ENCODE assay signal across 8 mouse cellular contexts in genomic region chr12:98674627-98675143, GRCm38 (mm10). TPM values are rescaled to one million over a fixed set of nuclear protein-coding genes. Genes with fewer than 3 reads are reported as not detected.
DNase-seq lines count a peak whose midpoint lies in the region; ATAC-seq lines count a peak whose summit lies in the region.

No protein-coding gene starts in this region.

- 0 out of 2 replicates have a peak overlapping the region, but pooled peaks have one; percentile 10 for H3K4me3 ChIP-seq in hindbrain, embryonic 14.5 days (replicated peaks; ENCODE audit: low read length)

- H3K9ac ChIP-seq in hindbrain, embryonic 14.5 days, result no peak overlapping the region

- 11% methylated on average over 9 of the region's 9 CpGs for WGBS in hindbrain, embryonic 14.5 days

- no peak overlapping the region; the same call in 1 of the 2 replicates for H3K27ac ChIP-seq in hindbrain, embryonic 14.5 days

- ATAC-seq in hindbrain, embryonic 14.5 days (ENCODE audit: low FRiP score), result peak; percentile 82

- H3K9me3 ChIP-seq in hindbrain, embryonic 14.5 days (ENCODE audit: control insufficient read depth, low read length), result no peaks in the 10 kb centered on the region

- peak; percentile 91 for DNase-seq in R1 (ENCODE audit: low read depth, low spot score)
- peak; percentile 83 to 89 for DNase-seq in cerebellum, postnatal 25 days
- DNase-seq in frontal cortex, postnatal 36 days (ENCODE audit: low spot score in 2 of 2), result peak; percentile 56 to 75
- DNase-seq in hindbrain, embryonic 14.5 days (ENCODE audit: low spot score), result peak; percentile 83
- peak; percentile 55 to 82 for DNase-seq in layer of hippocampus, postnatal 25 days (ENCODE audit: extremely low spot score in 1 of 2, low spot score in 1 of 2)
- peak; percentile 81 for DNase-seq in lung, postnatal 25 days (ENCODE audit: low spot score)
- DNase-seq in retina, adult 2 months (ENCODE audit: low read depth, low spot score), result peak; percentile 50
- peak; percentile 73 to 74 for DNase-seq in thymus, postnatal 36 days

- H3K4me2 ChIP-seq in hindbrain, embryonic 14.5 days (replicated peaks), result peak overlapping the region; percentile 42

- 0 out of 2 replicates have a peak, but pooled peaks cover 12% of the 10 kb centered on the region for H3K36me3 ChIP-seq in hindbrain, embryonic 14.5 days (replicated peaks; ENCODE audit: control insufficient read depth, insufficient read depth)

- H3K27me3 ChIP-seq in hindbrain, embryonic 14.5 days (ENCODE audit: control insufficient read depth, insufficient read depth, low read length), result no peaks in the 10 kb centered on the region

- no peaks in the 10 kb centered on the region for H3K4me1 ChIP-seq in hindbrain, embryonic 14.5 days (replicated peaks; ENCODE audit: control insufficient read depth, insufficient read depth, low read length)

RNA-seq across cellular contexts. Expression of gene Spata7, which starts 46.7 kb away (rescaled TPM):
- polyA plus RNA-seq in hindbrain, embryonic 14.5 days (2014; fragmentation: Nextera tagmentation; extraction: Ambion mirVana), result 29.3 and 29.9 TPM in 2 replicates
- 10 to 100 TPM; 24.6 to 30.2 TPM for total RNA-seq in layer of hippocampus, postnatal 25 days (2021)
